Mouse (Mus musculus) MEL (cell line): Measurements from ENCODE around the gene Itln1. TPM values are rescaled to one million over a fixed set of nuclear protein-coding genes. Genes with fewer than 3 reads are reported as not detected.

Experiments
- DNase-seq: peaks from one replicate; pipeline ENCODE4 v3.0.0; 2011; ENCODE audit warnings: low read depth, low spot score
- H3K27ac ChIP-seq: 2 replicates; pipeline ENCODE4 v1.5.1; 2012; ENCODE audit warnings: low read depth, mild to moderate bottlenecking, control low read depth, low read length, moderate library complexity; ENCODE audit not compliant: control insufficient read depth
- H3K27me3 ChIP-seq, 2 experiments: fragments of 150-350 bp in 1 of 2; sonication (generic) in 1 of 2; 2 replicates each; pipeline ENCODE4 v1.6.1; 2012; ENCODE audit warnings: low read length in 2 of 2, mild to moderate bottlenecking in 2 of 2, improper control_type of control experiment in 1 of 2, moderate library complexity in 1 of 2; ENCODE audit not compliant: insufficient read depth in 2 of 2, control insufficient read depth in 1 of 2
- H3K36me3 ChIP-seq, 2 experiments: 2 replicates each; pipeline ENCODE4 v1.6.1; 2012 to 2014; ENCODE audit warnings: low read length in 2 of 2, improper control_type of control experiment in 1 of 2, inconsistent platforms in 1 of 2, mild to moderate bottlenecking in 1 of 2; ENCODE audit not compliant: insufficient read depth in 2 of 2, control insufficient read depth in 1 of 2
- H3K4me1 ChIP-seq, 2 experiments: fragments of 150-350 bp in 1 of 2; sonication (generic) in 1 of 2; 2 replicates each; pipeline ENCODE4 v1.6.1; 2012; ENCODE audit warnings: low read length in 2 of 2, improper control_type of control experiment in 1 of 2, mild to moderate bottlenecking in 1 of 2; ENCODE audit not compliant: insufficient read depth in 2 of 2, control insufficient read depth in 1 of 2
- H3K4me3 ChIP-seq, 2 experiments: fragments of 150-350 bp in 1 of 2; sonication (generic) in 1 of 2; 2 replicates each; pipeline ENCODE4 v1.5.1; 2012; ENCODE audit warnings: low read depth in 2 of 2, low read length in 2 of 2, mild to moderate bottlenecking in 2 of 2, moderate library complexity in 2 of 2, control low read depth in 1 of 2, improper control_type of control experiment in 1 of 2; ENCODE audit not compliant: control insufficient read depth in 1 of 2, insufficient read depth in 1 of 2
- H3K79me2 ChIP-seq: 2 replicates; pipeline ENCODE4 v1.6.1; 2012; ENCODE audit warnings: mild to moderate bottlenecking, low read length, moderate library complexity; ENCODE audit not compliant: control insufficient read depth, poor library complexity, insufficient read depth
- H3K9ac ChIP-seq: 2 replicates; pipeline ENCODE4 v1.6.1; 2012; ENCODE audit warnings: low read depth, mild to moderate bottlenecking, control low read depth, low read length, moderate library complexity; ENCODE audit not compliant: control insufficient read depth, poor library complexity, severe bottlenecking
- H3K9me3 ChIP-seq: fragments of 150-350 bp; sonication (generic); replicated peaks from 2 replicates; pipeline ENCODE4 v1.6.1; 2012; ENCODE audit warnings: mild to moderate bottlenecking, low read length, improper control_type of control experiment, moderate library complexity; ENCODE audit not compliant: insufficient read depth
- BHLHE40 ChIP-seq: IDR thresholded peaks from 2 replicates; pipeline ENCODE4 v1.6.1; 2012; ENCODE audit warnings: low read depth, mild to moderate bottlenecking, inconsistent platforms, low read length, improper control_type of control experiment, borderline replicate concordance
- CTCF ChIP-seq, 3 experiments: IDR thresholded peaks in 2 of 3; conservative IDR thresholded peaks in 1 of 3; 2 replicates each; pipeline ENCODE4 v1.5.1; 2011 to 2012; ENCODE audit warnings: low read length in 3 of 3, low read depth in 2 of 3, mild to moderate bottlenecking in 2 of 3, improper control_type of control experiment in 1 of 3, inconsistent platforms in 1 of 3, mixed read lengths in 1 of 3, moderate library complexity in 1 of 3; ENCODE audit not compliant: control insufficient read depth in 1 of 3, insufficient read depth in 1 of 3, poor library complexity in 1 of 3, severe bottlenecking in 1 of 3
- E2F4 ChIP-seq: IDR thresholded peaks from 2 replicates; pipeline ENCODE4 v1.6.1; 2011; ENCODE audit warnings: low read depth, low read length, improper control_type of control experiment, borderline replicate concordance
- ETS1 ChIP-seq: IDR thresholded peaks from 2 replicates; pipeline ENCODE4 v1.6.1; 2012; ENCODE audit warnings: low read depth, mild to moderate bottlenecking, inconsistent platforms, low read length, improper control_type of control experiment, moderate library complexity
- HCFC1 ChIP-seq: IDR thresholded peaks from 2 replicates; pipeline ENCODE4 v1.6.1; 2012; ENCODE audit warnings: low read depth, mild to moderate bottlenecking, inconsistent platforms, low read length, improper control_type of control experiment, moderate library complexity
- KAT2A ChIP-seq: conservative IDR thresholded peaks from 2 replicates; pipeline ENCODE4 v1.6.1; 2012; ENCODE audit warnings: low read depth, low read length, improper control_type of control experiment, inconsistent platforms
- MAZ ChIP-seq: IDR thresholded peaks from 2 replicates; pipeline ENCODE4 v1.6.1; 2012; ENCODE audit warnings: low read depth, mild to moderate bottlenecking, inconsistent platforms, low read length, improper control_type of control experiment
- MXI1 ChIP-seq: IDR thresholded peaks from 2 replicates; pipeline ENCODE4 v1.6.1; 2011; ENCODE audit warnings: mild to moderate bottlenecking, low read depth, low read length, improper control_type of control experiment
- NELFE ChIP-seq: IDR thresholded peaks from 2 replicates; pipeline ENCODE4 v1.6.1; 2011; ENCODE audit warnings: low read depth, low read length, improper control_type of control experiment
- POLR2A ChIP-seq, 2 experiments: IDR thresholded peaks; 2 replicates each; pipeline ENCODE4 v1.6.1; 2011 to 2012; ENCODE audit warnings: low read length in 2 of 2, mild to moderate bottlenecking in 2 of 2, control low read depth in 1 of 2, improper control_type of control experiment in 1 of 2, low read depth in 1 of 2, moderate library complexity in 1 of 2; ENCODE audit not compliant: control insufficient read depth in 1 of 2, insufficient read depth in 1 of 2, poor library complexity in 1 of 2
- POLR2AphosphoS2 ChIP-seq: IDR thresholded peaks from 2 replicates; pipeline ENCODE4 v1.6.1; 2011; ENCODE audit warnings: low read length, improper control_type of control experiment
- POLR2AphosphoS5 ChIP-seq: IDR thresholded peaks from 2 replicates; pipeline ENCODE4 v1.6.1; 2012; ENCODE audit warnings: low read depth, borderline replicate concordance, mild to moderate bottlenecking, inconsistent platforms, low read length, moderate library complexity, mixed read lengths
- RCOR1 ChIP-seq: IDR thresholded peaks from 2 replicates; pipeline ENCODE4 v1.6.1; 2012; ENCODE audit warnings: low read depth, mild to moderate bottlenecking, inconsistent platforms, low read length, improper control_type of control experiment
- SIN3A ChIP-seq: IDR thresholded peaks from 2 replicates; pipeline ENCODE4 v1.6.1; 2012; ENCODE audit warnings: low read length, improper control_type of control experiment, inconsistent platforms
- SMC3 ChIP-seq: IDR thresholded peaks from 2 replicates; pipeline ENCODE4 v1.6.1; 2011; ENCODE audit warnings: low read depth, low read length, improper control_type of control experiment
- TBP ChIP-seq: IDR thresholded peaks from 2 replicates; pipeline ENCODE4 v1.8.0; 2011; ENCODE audit warnings: low read depth, low read length, improper control_type of control experiment
- ZMIZ1 ChIP-seq: IDR thresholded peaks from 2 replicates; pipeline ENCODE4 v1.6.1; 2012; ENCODE audit warnings: low read depth, mild to moderate bottlenecking, inconsistent platforms, low read length, improper control_type of control experiment, moderate library complexity
- polyA plus RNA-seq, 2 experiments: library from polyadenylated mRNA; stranded (reverse) in 1 of 2; unstranded in 1 of 2; fragments of >175 nt in 1 of 2; fragments of >200 nt in 1 of 2; gene quantifications; 2 replicates each; pipeline versions ENCODE4 v1.2.1 to v1.2.4; 2012; ENCODE audit warnings: low replicate concordance in 2 of 2, low read depth in 1 of 2; ENCODE audit not compliant: insufficient read length in 2 of 2, insufficient read depth in 1 of 2, missing spikeins in 1 of 2
- total RNA-seq: library from RNA; depleted of rRNA; stranded (reverse); fragments of 300-350 nt; gene quantifications from 2 replicates; pipeline ENCODE4 v1.2.3, GENCODE M21; 2012

Itln1 gene
- total and polyA plus RNA-seq, 3 experiments, result not detected

DNA sequence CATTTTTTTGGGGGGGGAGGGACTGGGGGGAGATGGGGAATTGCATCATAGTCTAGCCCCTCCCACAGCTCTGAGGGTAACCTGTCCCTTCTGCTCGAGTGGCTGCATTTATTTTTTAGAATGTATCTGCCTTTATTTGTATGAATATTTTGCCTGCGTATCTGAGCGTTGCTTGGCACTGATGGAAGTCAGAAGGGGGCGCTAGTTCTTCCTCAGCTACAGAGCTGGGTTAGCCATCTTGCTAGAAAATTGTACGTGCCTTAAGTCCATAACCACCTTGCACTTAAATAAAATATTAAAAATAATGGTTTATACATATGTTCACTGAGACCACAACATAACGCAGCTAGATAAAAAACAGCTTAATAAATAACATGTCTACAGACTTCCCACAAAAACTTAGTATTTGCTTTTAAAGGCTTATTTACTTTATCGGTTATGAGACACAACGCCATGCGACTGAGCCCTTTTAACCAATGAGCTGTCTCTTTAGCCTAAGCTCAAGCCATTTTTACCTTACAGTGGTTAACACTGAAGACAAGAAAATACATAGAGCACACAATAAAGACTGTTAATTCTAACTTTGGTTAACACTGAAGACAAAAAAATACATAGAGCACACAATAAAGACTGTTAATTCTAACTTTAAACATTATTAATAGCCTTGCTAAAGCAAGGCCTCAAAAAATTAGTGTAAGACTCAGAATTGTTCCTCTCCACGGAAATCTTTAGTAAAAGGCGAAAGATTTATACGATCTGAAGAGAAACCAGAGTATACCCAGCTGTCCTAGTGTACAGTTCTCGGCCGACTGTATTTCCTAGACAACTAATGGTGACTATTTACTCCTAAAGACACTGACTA lies 32.5 kb downstream of the Itln1 start:
- Histone ChIP-seq H3K9me3 (no peaks in the 10 kb centered on the region), H3K9ac (peak overlapping the region; percentile 71), H3K27me3 (no peaks in the 10 kb centered on the region), H3K4me1 (0 out of 4 replicates have a peak, but pooled peaks cover 0 to 5% of the 10 kb centered on the region in 2 experiments), H3K36me3 (no peaks in the 10 kb centered on the region; a peak in 1 of 4 replicates), H3K79me2 (peaks cover 5% of the 10 kb centered on the region; the same call in 1 of the 2 replicates), H3K27ac (peak overlapping the region; percentile 90), H3K4me3 (no peak overlapping the region)
- peak; percentile 95 for DNase-seq
- TF ChIP-seq NELFE (peak; percentile 70), POLR2A (IDR thresholded peaks at IDR 0.05; ENCODE audit: control insufficient read depth in 1 of 2, insufficient read depth in 1 of 2, low read depth in 1 of 2, low read length in 2 of 2, poor library complexity in 1 of 2) (peak; percentile 80 to 82), RCOR1 (0 out of 2 replicates have a peak, but pooled peaks have one; percentile 5), HCFC1 (peak; percentile 41; the same call in 1 of the 2 replicates), ZMIZ1 (peak; percentile 99), KAT2A (no peak), BHLHE40 (no peak), TBP (peak; percentile 98), POLR2AphosphoS2 (peak; percentile 98), SIN3A (peak; percentile 58; the same call in 1 of the 2 replicates), POLR2AphosphoS5 (peak; percentile 98; the same call in 1 of the 2 replicates), MXI1 (no peak), CTCF (IDR thresholded peaks at IDR 0.05 in 2 of 3, conservative IDR thresholded peaks at IDR 0.05 in 1 of 3; ENCODE audit: control insufficient read depth in 1 of 3, insufficient read depth in 1 of 3, low read depth in 2 of 3, low read length in 3 of 3, poor library complexity in 1 of 3, severe bottlenecking in 1 of 3) (peak; percentile 51 to 68 (median 67)), ETS1 (peak; percentile 88)
- TF ChIP-seq, all 39 proteins: peak for 11

DNA sequence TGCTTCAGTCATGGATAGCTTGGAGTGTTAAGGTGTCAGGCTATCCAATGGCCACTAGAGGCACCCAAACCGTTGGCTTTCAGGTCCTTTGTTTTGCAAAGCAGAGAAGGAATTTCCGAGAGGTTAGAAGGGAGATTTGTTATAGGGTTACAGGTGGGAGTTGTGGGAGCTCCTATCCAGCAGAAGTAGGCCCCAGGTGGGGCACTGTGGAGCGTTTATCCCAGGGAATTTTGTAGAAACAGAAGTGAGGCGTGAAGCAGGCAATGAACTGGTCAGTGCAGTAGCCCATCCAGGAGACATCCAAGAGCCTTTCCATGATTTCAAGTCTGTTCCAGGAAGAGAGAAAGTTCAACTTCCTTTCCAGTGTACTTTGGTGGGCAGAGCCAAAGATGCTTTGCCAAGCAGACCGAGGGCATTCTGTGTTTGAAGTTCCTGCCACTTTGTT lies 33.4 kb downstream of the Itln1 start:
- H3K79me2 ChIP-seq, result peaks cover 5% of the 10 kb centered on the region; the same call in 1 of the 2 replicates
- 0 out of 4 replicates have a peak, but pooled peaks cover 0 to 5% of the 10 kb centered on the region in 2 experiments for H3K4me1 ChIP-seq
- H3K9me3 ChIP-seq, result no peaks in the 10 kb centered on the region
- TF ChIP-seq CTCF (IDR thresholded peaks at IDR 0.05 in 2 of 3, conservative IDR thresholded peaks at IDR 0.05 in 1 of 3; ENCODE audit: control insufficient read depth in 1 of 3, insufficient read depth in 1 of 3, low read depth in 2 of 3, low read length in 3 of 3, poor library complexity in 1 of 3, severe bottlenecking in 1 of 3) (peak; percentile 36 to 52 (median 47); a peak in 4 of 6 replicates), SMC3 (0 out of 2 replicates have a peak, but pooled peaks have one; percentile 8), MAZ (no peak), E2F4 (no peak)
- no peak overlapping the region for H3K9ac ChIP-seq
- H3K27ac ChIP-seq, result no peak overlapping the region
- no peaks in the 10 kb centered on the region; a peak in 1 of 4 replicates for H3K36me3 ChIP-seq
- no peak overlapping the region for H3K4me3 ChIP-seq
- H3K27me3 ChIP-seq, result no peaks in the 10 kb centered on the region
- peak; percentile 74 for DNase-seq
